Mouse (Mus musculus) heart, adult 2 months (tissue): ENCODE results near the gene Gm26620.

Experiments used
- CTCF ChIP-seq: fragments of 200-600 bp; IDR thresholded peaks from 2 replicates; pipeline ENCODE4 v1.8.1; 2022; ENCODE audit warnings: antibody characterized with exemption, mild to moderate bottlenecking, moderate library complexity
- EP300 ChIP-seq: fragments of 200-500 bp; IDR thresholded peaks from 2 replicates; pipeline ENCODE4 v1.6.1; 2011; ENCODE audit warnings: low read depth, low read length, control low read depth; ENCODE audit not compliant: insufficient read depth

- TF ChIP-seq CTCF (no peak), EP300 (no peak)
These were observed 9.2 kb upstream of the Gm26620 start for GRCm38 (mm10) chr1:170875676-170876075.
